Mouse (Mus musculus) kidney, adult 2 months (tissue): ENCODE results near the gene Hoxb5.

ENCODE experiments used
- CTCF ChIP-seq: fragments of 200-500 bp; conservative IDR thresholded peaks from 2 replicates; pipeline ENCODE4 v1.5.1; 2011; ENCODE audit warnings: low read depth, mild to moderate bottlenecking, control low read depth, low read length, moderate library complexity, mixed read lengths; ENCODE audit not compliant: insufficient read depth, insufficient read length
- POLR2A ChIP-seq: fragments of 200-500 bp; IDR thresholded peaks from one replicate; pipeline ENCODE4 v1.6.1; 2011; ENCODE audit warnings: low read depth, low read length, control low read depth

- TF ChIP-seq POLR2A (no peak), CTCF (no peak)
Observed at GRCm38 (mm10) chr11:96293302-96293921, 9.7 kb upstream of the Hoxb5 start.
